Mouse (Mus musculus) heart, embryonic 14.5 days (tissue): Measurements from ENCODE around the gene Zfp239. TPM values are rescaled to one million over a fixed set of nuclear protein-coding genes. Genes with fewer than 3 reads are reported as not detected.
"Not testable (repeated sequence)": the region's sequence is repeated elsewhere in the genome, so short reads cannot be mapped to it uniquely, and the experiment has no call there.

ENCODE experiments used
- ATAC-seq: fragments of 200-750 bp; cut with Nextera tagmentation; 2 replicates; pipeline ENCODE4 v1.8.0; 2017; ENCODE audit warnings: low read depth, moderate TSS enrichment; ENCODE audit not compliant: insufficient number of reproducible peaks, insufficient read depth, low FRiP score
- H3K27ac ChIP-seq, 2 experiments: fragments of 200-500 bp in 1 of 2; fragments of 300-500 bp in 1 of 2; sonication (generic) in 1 of 2; replicated peaks in 1 of 2; 2 replicates each; pipeline ENCODE4 v1.5.1; 2012 to 2014; ENCODE audit warnings: low read depth in 2 of 2, low read length in 2 of 2, control low read depth in 1 of 2, mild to moderate bottlenecking in 1 of 2, mixed read lengths in 1 of 2; ENCODE audit not compliant: control insufficient read depth in 1 of 2, insufficient read depth in 1 of 2
- H3K27me3 ChIP-seq: fragments of 300-500 bp; sonication (generic); 2 replicates; pipeline ENCODE4 v1.6.1; 2014; ENCODE audit warnings: mild to moderate bottlenecking, low read length, control low read depth; ENCODE audit not compliant: control insufficient read depth, insufficient read depth
- H3K36me3 ChIP-seq: fragments of 300-500 bp; sonication (generic); 2 replicates; pipeline ENCODE4 v1.6.1; 2014; ENCODE audit warnings: mild to moderate bottlenecking, control low read depth, low read length, mixed read lengths; ENCODE audit not compliant: control insufficient read depth, insufficient read depth
- H3K4me1 ChIP-seq, 2 experiments: fragments of 200-500 bp in 1 of 2; fragments of 300-500 bp in 1 of 2; sonication (generic) in 1 of 2; 2 replicates each; pipeline ENCODE4 v1.6.1; 2012 to 2014; ENCODE audit warnings: low read length in 2 of 2, control low read depth in 1 of 2, mixed read lengths in 1 of 2; ENCODE audit not compliant: control insufficient read depth in 2 of 2, insufficient read depth in 2 of 2
- H3K4me2 ChIP-seq: fragments of 300-500 bp; sonication (generic); 2 replicates; pipeline ENCODE4 v1.6.1; 2014; ENCODE audit warnings: mild to moderate bottlenecking, low read length
- H3K4me3 ChIP-seq, 2 experiments: fragments of 200-500 bp in 1 of 2; fragments of 300-500 bp in 1 of 2; sonication (generic) in 1 of 2; 2 replicates each; pipeline ENCODE4 v1.5.1; 2012 to 2014; ENCODE audit warnings: low read length in 2 of 2, mild to moderate bottlenecking in 2 of 2, control low read depth in 1 of 2, low read depth in 1 of 2, moderate library complexity in 1 of 2; ENCODE audit not compliant: control insufficient read depth in 1 of 2, insufficient read depth in 1 of 2
- H3K9ac ChIP-seq: fragments of 300-500 bp; sonication (generic); 2 replicates; pipeline ENCODE4 v1.6.1; 2014; ENCODE audit warnings: mild to moderate bottlenecking, low read length
- H3K9me3 ChIP-seq: fragments of 300-500 bp; sonication (generic); 2 replicates; pipeline ENCODE4 v1.6.1; 2016; ENCODE audit warnings: low read length, control low read depth; ENCODE audit not compliant: control insufficient read depth
- WGBS: fragments of 180-500 bp; shearing (Covaris S2); extraction: QIAGEN DNeasy Blood & Tissue Kit; methylation state at CpG from one replicate; pipeline ENCODE4 v1.1.7; 2014; 5-methylcytosine and 5-hydroxymethylcytosine counted together
- polyA plus RNA-seq: library from polyadenylated mRNA; unstranded; fragments of >200 nt; fragmentation: Nextera tagmentation; extraction: Ambion mirVana; gene quantifications from 2 replicates; pipeline ENCODE4 v1.2.1, GENCODE M21; 2014

The Zfp239 gene
- polyA plus RNA-seq, 1 experiment from 2014 or later: 0.96 TPM

DNA sequence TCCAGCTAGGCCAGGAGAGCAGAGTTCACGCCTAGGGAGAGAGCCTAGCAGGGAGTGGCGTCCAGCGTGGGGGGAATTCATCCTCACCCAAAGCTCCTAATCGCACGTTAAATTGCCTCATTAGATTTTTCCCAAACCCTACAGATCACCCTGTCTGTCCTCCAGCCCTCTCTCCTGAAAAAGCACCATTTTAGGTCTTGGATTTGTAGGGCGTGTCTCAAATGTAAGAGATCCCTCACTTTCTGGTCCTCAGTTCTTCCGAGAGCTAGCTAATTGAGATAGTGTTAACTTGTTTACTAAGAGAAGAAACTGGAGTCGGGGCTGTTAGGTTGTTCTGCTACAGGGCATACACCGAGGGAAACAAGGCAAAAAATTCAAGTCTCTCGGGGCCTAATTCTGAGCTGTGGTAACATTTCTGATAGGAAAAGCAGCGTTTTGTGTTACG, 20.4 kb upstream of the Zfp239 start:
- Histone ChIP-seq H3K9me3 (no peaks in the 10 kb centered on the region), H3K4me1 (peaks cover 0 to 7% of the 10 kb centered on the region in 2 experiments; a peak in 2 of 4 replicates), H3K36me3 (peaks cover 36% of the 10 kb centered on the region), H3K9ac (peak overlapping the region; percentile 96), H3K27ac (peak overlapping the region; percentile 84 to 88), H3K4me2 (peak overlapping the region; percentile 91), H3K27me3 (no peaks in the 10 kb centered on the region), H3K4me3 (peak overlapping the region; percentile 80 to 84)
- WGBS: 13% methylated on average over 12 of the region's 12 CpGs
- ATAC-seq: no peak; the same call in 1 of the 2 replicates

DNA sequence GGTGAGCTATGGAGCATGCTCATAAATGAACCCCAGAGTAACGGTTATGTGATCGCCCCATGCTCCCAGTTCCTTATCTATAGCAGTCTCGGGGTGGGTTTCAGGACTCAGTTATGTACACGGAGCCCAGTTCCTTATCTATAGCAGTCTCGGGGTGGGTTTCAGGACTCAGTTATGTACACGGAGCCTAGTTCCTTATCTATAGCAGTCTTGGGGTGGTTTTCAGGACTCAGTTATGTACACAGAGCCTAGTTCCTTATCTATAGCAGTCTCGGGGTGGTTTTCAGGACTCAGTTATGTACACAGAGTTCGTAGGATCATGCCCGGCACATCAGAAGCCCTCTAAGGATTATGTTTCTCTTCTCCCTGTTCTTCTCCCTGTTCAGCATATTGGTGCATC, 17.3 kb upstream of the Zfp239 start:
- Histone ChIP-seq H3K9ac (no peak overlapping the region), H3K27me3 (no peaks in the 10 kb centered on the region), H3K9me3 (no peaks in the 10 kb centered on the region), H3K4me2 (no peak overlapping the region), H3K36me3 (peaks cover 61% of the 10 kb centered on the region), H3K4me3 (no peak overlapping the region), H3K27ac (no peak overlapping the region), H3K4me1 (peaks cover 0 to 7% of the 10 kb centered on the region in 2 experiments; a peak in 2 of 4 replicates)
- ATAC-seq: no peak
- 78% methylated on average over 9 of the region's 9 CpGs for WGBS

GRCm38 (mm10) chr6:117846671-117847070, 15.2 kb upstream of the Zfp239 start:
- not testable (repeated sequence) for H3K27me3 ChIP-seq, H3K27ac ChIP-seq, H3K9ac ChIP-seq, H3K4me1 ChIP-seq, H3K9me3 ChIP-seq, ATAC-seq, H3K4me2 ChIP-seq, H3K4me3 ChIP-seq
- 92% methylated on average over 4 of the region's 4 CpGs for WGBS
- peaks cover 61% of the 10 kb centered on the region for H3K36me3 ChIP-seq

DNA sequence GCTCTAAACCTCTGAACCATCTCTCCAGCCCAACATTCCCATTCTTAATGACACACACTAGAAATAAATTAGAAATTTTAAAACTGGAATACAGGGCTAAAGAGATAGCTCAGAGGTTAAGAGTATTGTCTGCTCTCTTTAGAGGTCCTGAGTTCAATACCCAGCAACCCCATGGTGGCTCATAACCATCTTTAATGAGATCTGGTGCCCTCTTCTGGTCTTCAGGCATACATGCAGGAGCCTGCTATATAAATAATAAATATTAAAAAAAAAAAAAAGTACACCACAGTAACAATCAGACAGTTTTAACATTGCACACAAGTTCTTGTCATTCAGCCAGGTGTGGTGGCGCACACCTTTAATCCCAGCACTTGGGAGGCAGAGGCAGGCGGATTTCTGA, 14.1 kb upstream of the Zfp239 start:
- ATAC-seq: no peak
- Histone ChIP-seq H3K4me2 (no peak overlapping the region), H3K27ac (no peak overlapping the region), H3K36me3 (peaks cover 61% of the 10 kb centered on the region), H3K9ac (no peak overlapping the region), H3K4me3 (no peak overlapping the region), H3K4me1 (no peaks in the 10 kb centered on the region), H3K27me3 (no peaks in the 10 kb centered on the region), H3K9me3 (no peaks in the 10 kb centered on the region)
- WGBS: 98% methylated on average over 2 of the region's 2 CpGs

- Histone ChIP-seq H3K36me3 (peaks cover 54% of the 10 kb centered on the region), H3K9ac (no peak overlapping the region), H3K9me3 (no peaks in the 10 kb centered on the region), H3K4me3 (no peak overlapping the region), H3K4me1 (no peaks in the 10 kb centered on the region), H3K27ac (no peak overlapping the region), H3K27me3 (no peaks in the 10 kb centered on the region), H3K4me2 (no peak overlapping the region)
- WGBS: 76% methylated on average over 5 of the region's 5 CpGs
- no peak for ATAC-seq
These were observed 13.3 kb upstream of the Zfp239 start for GRCm38 (mm10) chr6:117848577-117848976.

DNA sequence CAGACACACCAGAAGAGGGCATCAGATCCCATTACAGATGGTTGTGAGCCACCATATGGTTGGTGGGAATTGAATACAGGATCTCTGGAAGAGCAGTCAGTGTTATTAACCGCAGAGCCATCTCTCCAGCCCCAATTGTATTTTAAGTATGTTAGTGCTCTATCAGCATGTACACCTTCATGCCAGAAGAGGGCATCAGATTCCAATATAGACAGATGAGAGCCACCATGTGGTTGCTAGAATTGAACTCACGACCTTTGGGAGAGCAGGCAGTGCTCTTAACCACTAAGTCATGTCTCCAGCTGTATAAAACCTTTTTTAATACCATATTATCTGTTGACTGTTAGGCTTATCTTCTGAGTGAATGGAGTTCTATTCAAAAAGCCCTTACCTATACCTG, 10.2 kb upstream of the Zfp239 start:
- Histone ChIP-seq H3K9ac (no peak overlapping the region), H3K4me2 (no peak overlapping the region), H3K36me3 (peaks cover 22% of the 10 kb centered on the region), H3K9me3 (no peaks in the 10 kb centered on the region), H3K27me3 (no peaks in the 10 kb centered on the region), H3K4me3 (no peak overlapping the region), H3K27ac (no peak overlapping the region), H3K4me1 (no peaks in the 10 kb centered on the region)
- WGBS: 65% methylated on average over 2 of the region's 2 CpGs
- ATAC-seq: no peak

DNA sequence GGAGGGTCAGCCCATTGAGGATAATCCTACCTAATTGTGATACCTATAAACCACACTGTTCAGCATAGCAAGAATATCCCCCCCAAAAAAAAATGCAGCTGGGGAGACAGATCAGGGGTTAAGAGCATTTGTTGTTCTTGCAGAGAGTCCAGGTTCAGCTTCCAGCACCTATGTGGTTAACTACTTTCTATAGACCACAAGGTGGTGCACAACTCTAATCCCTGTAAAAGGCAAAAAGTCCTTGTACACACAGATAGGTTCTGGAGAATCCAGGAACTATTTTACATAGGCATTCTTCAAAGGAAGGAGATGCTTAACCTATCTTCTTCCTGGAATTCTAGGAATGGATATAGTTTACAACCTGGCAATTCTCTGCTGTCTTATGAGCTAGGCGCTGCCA, 3.9 kb upstream of the Zfp239 start:
- Histone ChIP-seq H3K9ac (no peak overlapping the region), H3K4me3 (no peak overlapping the region), H3K4me2 (no peak overlapping the region), H3K27me3 (no peaks in the 10 kb centered on the region), H3K9me3 (no peaks in the 10 kb centered on the region), H3K36me3 (no peaks in the 10 kb centered on the region), H3K27ac (no peak overlapping the region), H3K4me1 (0 out of 4 replicates have a peak, but pooled peaks cover 0 to 4% of the 10 kb centered on the region in 2 experiments)
- no peak for ATAC-seq
- WGBS: 79% methylated on average over 1 of the region's 1 CpGs

DNA sequence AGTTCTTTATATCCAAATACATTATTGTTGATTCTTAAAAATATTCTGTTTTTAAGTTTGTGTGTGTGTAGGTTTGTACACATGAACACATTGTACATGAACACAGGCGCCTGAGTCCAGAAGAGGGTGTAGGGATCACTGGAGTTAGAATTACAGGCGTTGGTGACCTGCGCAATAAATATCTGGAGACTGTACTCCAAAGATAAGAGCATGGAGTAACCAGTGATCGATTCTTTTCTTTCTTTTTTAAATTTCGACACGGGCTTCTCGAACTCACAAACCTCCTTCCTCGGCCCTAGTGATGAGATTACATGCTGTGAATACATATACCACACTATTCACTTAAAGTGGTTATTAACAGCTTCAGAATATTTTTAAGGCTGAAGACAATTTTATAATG, 565 bp downstream of the Zfp239 start:
- Histone ChIP-seq H3K9me3 (no peaks in the 10 kb centered on the region), H3K4me3 (peak overlapping the region in 1 of 2 experiments; percentile 72; a peak in 2 of 4 replicates), H3K4me1 (peaks cover 3 to 4% of the 10 kb centered on the region in 2 experiments; a peak in 2 of 4 replicates), H3K27ac (no peak overlapping the region), H3K27me3 (no peaks in the 10 kb centered on the region), H3K36me3 (no peaks in the 10 kb centered on the region), H3K9ac (no peak overlapping the region; the same call in 1 of the 2 replicates), H3K4me2 (peak overlapping the region; percentile 99)
- WGBS: 69% methylated on average over 8 of the region's 8 CpGs
- no peak for ATAC-seq
